Mouse (Mus musculus): ENCODE data around the gene Nudt14. TPM values are rescaled to one million over a fixed set of nuclear protein-coding genes. Genes with fewer than 3 reads are reported as not detected.

The Nudt14 gene
- total and polyA plus RNA-seq, 3 experiments: 17.7 to 23.9 (median 20.7) TPM

DNA sequence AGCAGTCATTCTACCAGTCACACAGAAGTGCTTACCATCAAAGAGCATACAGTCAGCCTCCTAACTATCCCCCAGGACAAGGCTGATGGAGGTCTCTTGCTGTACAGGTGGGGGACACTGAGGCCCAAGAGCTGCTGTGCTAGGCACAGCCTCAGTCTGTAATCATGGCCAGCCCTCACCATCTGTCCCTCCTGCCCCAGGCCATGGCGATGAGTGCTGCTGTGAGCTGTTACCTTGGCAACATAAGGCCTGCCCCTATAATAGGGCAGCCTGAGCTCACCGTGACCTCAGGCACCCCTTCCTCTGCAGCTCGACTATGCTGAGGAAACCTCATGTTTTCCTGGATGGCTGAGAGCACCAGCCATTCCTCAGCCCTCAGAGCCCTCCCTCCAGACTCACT lies 19.4 kb downstream of the Nudt14 start:
- Histone ChIP-seq H3K4me1 (ENCODE audit: control insufficient read depth in 1 of 2, insufficient read depth in 2 of 2) (peaks cover 0 to 5% of the 10 kb centered on the region in 2 experiments; a peak in 1 of 4 replicates), H3K9me3 (replicated peaks; ENCODE audit: low read length) (no peaks in the 10 kb centered on the region), H3K4me3 (replicated peaks in 1 of 3; ENCODE audit: low read depth in 2 of 3, low read length in 2 of 3, poor library complexity in 1 of 3) (no peak overlapping the region), H3K27me3 (replicated peaks) (peaks cover 74% of the 10 kb centered on the region), H3K27ac (ENCODE audit: insufficient read depth, low read depth) (no peak overlapping the region), H3K79me2 (replicated peaks; ENCODE audit: control insufficient read depth, extremely low read depth, insufficient read depth, poor library complexity, severe bottlenecking) (no peaks in the 10 kb centered on the region), H3K36me3 (replicated peaks in 1 of 2; ENCODE audit: control insufficient read depth in 1 of 2, insufficient read depth in 1 of 2, low read length in 1 of 2) (no peaks in the 10 kb centered on the region), H3K9ac (ENCODE audit: insufficient read depth, low read depth) (no peak overlapping the region), H3K4me2 (ENCODE audit: insufficient read depth, low read depth, poor library complexity, severe bottlenecking) (no peak overlapping the region)
- in situ Hi-C loops (cut with MboI; ENCODE audit: low pct_ligation_motif_present, low pct_unique_long_range_greater_than_20kb, low sequenced_read_pairs): no loop called here
- TF ChIP-seq HCFC1 (IDR thresholded peaks at IDR 0.05; ENCODE audit: low read depth, low read length) (no peak), MAX (IDR thresholded peaks at IDR 0.05; ENCODE audit: low read length) (no peak), KAT2A (IDR thresholded peaks at IDR 0.05; ENCODE audit: insufficient replicate concordance, low read length) (no peak), ZNF384 (IDR thresholded peaks at IDR 0.05; ENCODE audit: low read depth, low read length) (no peak), SIN3A (IDR thresholded peaks at IDR 0.05; ENCODE audit: low read length) (no peak), POLR2A (IDR thresholded peaks at IDR 0.05; ENCODE audit: low read depth, low read length) (no peak), USF1 (IDR thresholded peaks at IDR 0.05; ENCODE audit: low read depth, low read length) (no peak), JUND (conservative IDR thresholded peaks at IDR 0.05; ENCODE audit: low read depth, low read length) (no peak), TCF12 (IDR thresholded peaks at IDR 0.05; ENCODE audit: low read depth, low read length) (no peak), E2F4 (IDR thresholded peaks at IDR 0.05; ENCODE audit: insufficient replicate concordance, low read depth, low read length) (no peak), RCOR1 (conservative IDR thresholded peaks at IDR 0.05; ENCODE audit: low read depth, low read length) (no peak), MAZ (IDR thresholded peaks at IDR 0.05; ENCODE audit: low read depth, low read length) (no peak), NELFE (IDR thresholded peaks at IDR 0.05; ENCODE audit: low read depth, low read length) (no peak), MYC (IDR thresholded peaks at IDR 0.05; ENCODE audit: low read depth, low read length) (no peak)
- dilution Hi-C loops (cut with MboI; ENCODE audit: extremely low pct_ligation_motif_present, extremely low pct_unique_long_range_greater_than_20kb, low sequenced_read_pairs): no loop called here
- DNase-seq (ENCODE audit: extremely low read depth): no peak

GRCm38 (mm10) chr12:112921518-112921917 lies 20.4 kb downstream of the Nudt14 start:
- TF ChIP-seq TCF12 (IDR thresholded peaks at IDR 0.05; ENCODE audit: low read depth, low read length): no peak
- TF ChIP-seq ZKSCAN1 (IDR thresholded peaks at IDR 0.05; ENCODE audit: borderline replicate concordance, low read depth, low read length): no peak
- no peak for TF ChIP-seq SMC3 (IDR thresholded peaks at IDR 0.05; ENCODE audit: low read depth, low read length)
- TF ChIP-seq SIN3A (IDR thresholded peaks at IDR 0.05; ENCODE audit: low read length): no peak
- TF ChIP-seq CTCF (conservative IDR thresholded peaks at IDR 0.05 in 1 of 2, IDR thresholded peaks at IDR 0.05 in 1 of 2; ENCODE audit: low read depth in 2 of 2, low read length in 2 of 2): no peak
- TF ChIP-seq PAX5 (IDR thresholded peaks at IDR 0.05; ENCODE audit: low read length): no peak
- no peak for TF ChIP-seq ZC3H11A (IDR thresholded peaks at IDR 0.05; ENCODE audit: low read depth, low read length)
- no peak for TF ChIP-seq GABPA (IDR thresholded peaks at IDR 0.05; ENCODE audit: insufficient replicate concordance, low read depth, low read length)
- TF ChIP-seq POLR2AphosphoS2 (IDR thresholded peaks at IDR 0.05; ENCODE audit: low read depth, low read length): no peak
- no peak for TF ChIP-seq RAD21 (IDR thresholded peaks at IDR 0.05; ENCODE audit: low read depth, low read length)
- TF ChIP-seq NELFE (IDR thresholded peaks at IDR 0.05; ENCODE audit: low read depth, low read length): no peak
- no peak for TF ChIP-seq CHD2 (IDR thresholded peaks at IDR 0.05; ENCODE audit: low read length)
- TF ChIP-seq ELF1 (IDR thresholded peaks at IDR 0.05; ENCODE audit: low read depth, low read length): no peak
- no peak for TF ChIP-seq IRF4 (IDR thresholded peaks at IDR 0.05; ENCODE audit: low read depth, low read length)
- TF ChIP-seq KAT2A (IDR thresholded peaks at IDR 0.05; ENCODE audit: insufficient replicate concordance, low read length): no peak
- TF ChIP-seq JUN (IDR thresholded peaks at IDR 0.05; ENCODE audit: insufficient read depth, low read depth, low read length): no peak
- no peak for TF ChIP-seq MAFK (IDR thresholded peaks at IDR 0.05; ENCODE audit: insufficient replicate concordance, low read length)
- no peak for TF ChIP-seq POLR2A (IDR thresholded peaks at IDR 0.05; ENCODE audit: low read depth, low read length)
- no peak for DNase-seq (ENCODE audit: extremely low read depth)
- Histone ChIP-seq H3K27ac (ENCODE audit: insufficient read depth, low read depth) (no peak overlapping the region), H3K4me1 (ENCODE audit: control insufficient read depth in 1 of 2, insufficient read depth in 2 of 2) (peaks cover 8 to 14% of the 10 kb centered on the region in 2 experiments; a peak in 3 of 4 replicates), H3K27me3 (replicated peaks) (peaks cover 71% of the 10 kb centered on the region), H3K9me3 (replicated peaks; ENCODE audit: low read length) (no peaks in the 10 kb centered on the region), H3K4me3 (replicated peaks in 1 of 3; ENCODE audit: low read depth in 2 of 3, low read length in 2 of 3, poor library complexity in 1 of 3) (no peak overlapping the region), H3K4me2 (ENCODE audit: insufficient read depth, low read depth, poor library complexity, severe bottlenecking) (no peak overlapping the region), H3K9ac (ENCODE audit: insufficient read depth, low read depth) (no peak overlapping the region), H3K36me3 (replicated peaks in 1 of 2; ENCODE audit: control insufficient read depth in 1 of 2, insufficient read depth in 1 of 2, low read length in 1 of 2) (no peaks in the 10 kb centered on the region), H3K79me2 (replicated peaks; ENCODE audit: control insufficient read depth, extremely low read depth, insufficient read depth, poor library complexity, severe bottlenecking) (no peaks in the 10 kb centered on the region)
- dilution Hi-C loops (cut with MboI; ENCODE audit: extremely low pct_ligation_motif_present, extremely low pct_unique_long_range_greater_than_20kb, low sequenced_read_pairs): no loop called here
- in situ Hi-C loops (cut with MboI; ENCODE audit: low pct_ligation_motif_present, low pct_unique_long_range_greater_than_20kb, low sequenced_read_pairs): no loop called here
